Mouse (Mus musculus): ENCODE data around the gene Fgb. TPM values are rescaled to one million over a fixed set of nuclear protein-coding genes. Genes with fewer than 3 reads are reported as not detected.

Fgb gene
- polyA plus RNA-seq, 1 experiment from 2014 or later = 0.78 TPM

DNA sequence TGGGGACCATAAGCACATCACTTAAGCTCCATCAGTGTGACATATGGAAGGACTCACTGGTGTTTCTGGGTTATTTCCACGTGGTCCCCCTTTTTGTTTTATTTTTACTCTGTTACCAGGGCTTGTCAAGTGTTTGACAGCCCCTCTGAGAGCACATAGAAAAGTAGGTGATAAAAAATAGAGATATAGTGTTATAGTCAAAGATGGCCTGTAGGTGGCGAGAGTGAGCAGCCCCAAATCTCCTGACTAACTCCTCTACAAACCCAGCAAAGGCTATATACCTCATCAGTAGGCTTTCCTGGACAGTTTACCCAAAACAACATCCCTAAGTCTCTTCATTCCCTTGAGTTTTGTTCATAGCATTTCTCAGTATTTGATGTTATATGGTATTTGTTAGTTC lies 47.5 kb downstream of the Fgb start:
- no peak for ATAC-seq (ENCODE audit: low read depth)
- H3K27me3 ChIP-seq (ENCODE audit: control insufficient read depth, insufficient read depth, low read depth, low read length) = no peaks in the 10 kb centered on the region
- H3K9ac ChIP-seq (ENCODE audit: low read length) = no peak overlapping the region
- no peaks in the 10 kb centered on the region for H3K9me3 ChIP-seq (ENCODE audit: control insufficient read depth, low read length)
- 0% methylated on average over 2 of the region's 2 CpGs for WGBS
- H3K27ac ChIP-seq (ENCODE audit: low read length) = no peak overlapping the region
- no peaks in the 10 kb centered on the region for H3K4me1 ChIP-seq (replicated peaks; ENCODE audit: control insufficient read depth, insufficient read depth, low read length)
- no peak overlapping the region for H3K4me2 ChIP-seq (ENCODE audit: low read depth, low read length)
- H3K4me3 ChIP-seq (ENCODE audit: low read length) = no peak overlapping the region
- no peaks in the 10 kb centered on the region for H3K36me3 ChIP-seq (ENCODE audit: control insufficient read depth, insufficient read depth, low read length)

DNA sequence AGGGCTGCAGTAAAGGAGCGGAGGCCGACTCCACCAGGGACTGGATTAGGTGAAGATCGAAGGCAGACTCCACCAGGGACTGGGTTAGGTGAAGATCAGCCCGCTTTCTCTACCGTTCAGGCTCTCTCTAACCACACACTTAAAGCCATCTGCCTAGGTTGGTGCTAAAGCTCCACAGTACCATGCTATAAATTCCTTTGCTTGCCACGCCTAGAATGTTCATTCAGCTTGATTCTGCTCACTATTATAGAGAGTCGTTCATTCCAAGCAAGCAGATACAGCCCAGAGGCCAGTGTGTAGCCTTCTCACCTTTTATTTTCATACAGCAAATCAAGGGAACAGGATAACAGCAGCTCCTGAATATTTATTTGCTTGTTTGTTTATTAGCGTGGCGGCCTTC lies 49.7 kb downstream of the Fgb start:
- no peak for ATAC-seq (ENCODE audit: low read depth)
- H3K9ac ChIP-seq (ENCODE audit: low read length) = no peak overlapping the region

DNA sequence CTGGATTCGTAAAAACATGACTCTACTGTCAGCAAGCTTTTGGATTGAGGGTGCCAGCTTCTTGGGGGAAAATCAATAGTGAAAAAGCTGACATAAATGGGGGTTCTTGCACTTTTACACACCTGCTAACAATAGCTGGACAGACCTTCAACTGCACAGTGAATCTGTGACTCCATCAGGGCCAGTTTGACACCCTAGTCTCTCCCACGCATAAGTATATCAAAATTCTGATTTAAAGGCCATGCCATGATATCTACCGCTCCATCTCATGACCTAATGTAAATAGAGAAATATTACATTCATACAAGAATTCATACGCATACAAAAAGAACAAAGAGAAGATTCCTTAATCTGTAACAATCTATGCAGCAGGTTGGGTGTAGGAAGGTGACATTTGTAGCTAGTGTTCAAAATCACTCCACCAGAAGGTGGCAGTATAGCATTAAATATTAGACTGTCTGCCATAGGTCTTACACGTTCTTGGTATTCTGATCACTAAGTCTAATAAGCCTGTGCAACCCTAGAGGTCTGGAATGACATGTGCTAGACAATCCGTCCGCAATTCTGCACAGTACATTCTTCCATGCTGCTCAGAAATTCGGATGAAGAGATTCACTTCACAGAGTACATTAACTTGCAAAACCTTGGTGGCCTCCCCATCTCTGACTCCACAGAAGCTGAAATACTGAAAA lies 50.7 kb downstream of the Fgb start:
- H3K27ac ChIP-seq (ENCODE audit: low read length) = no peak overlapping the region
- H3K27me3 ChIP-seq (ENCODE audit: control insufficient read depth, insufficient read depth, low read depth, low read length) = peaks cover 2% of the 10 kb centered on the region; the same call in 1 of the 2 replicates
- H3K4me2 ChIP-seq (ENCODE audit: low read depth, low read length) = no peak overlapping the region
- peak; percentile 78 for ATAC-seq (ENCODE audit: low read depth)
- no peak overlapping the region for H3K4me3 ChIP-seq (ENCODE audit: low read length)
- no peaks in the 10 kb centered on the region for H3K36me3 ChIP-seq (ENCODE audit: control insufficient read depth, insufficient read depth, low read length)
- no peak overlapping the region for H3K9ac ChIP-seq (ENCODE audit: low read length)
- peaks cover 6% of the 10 kb centered on the region for H3K4me1 ChIP-seq (replicated peaks; ENCODE audit: control insufficient read depth, insufficient read depth, low read length)
- H3K9me3 ChIP-seq (ENCODE audit: control insufficient read depth, low read length) = no peaks in the 10 kb centered on the region
- WGBS = 27% methylated on average over 8 of the region's 8 CpGs

More for the DNA sequence above, 49.7 kb downstream of the Fgb start:
- peaks cover 6% of the 10 kb centered on the region for H3K4me1 ChIP-seq (replicated peaks; ENCODE audit: control insufficient read depth, insufficient read depth, low read length)
- H3K36me3 ChIP-seq (ENCODE audit: control insufficient read depth, insufficient read depth, low read length) = no peaks in the 10 kb centered on the region
- H3K4me3 ChIP-seq (ENCODE audit: low read length) = no peak overlapping the region
- H3K9me3 ChIP-seq (ENCODE audit: control insufficient read depth, low read length) = no peaks in the 10 kb centered on the region
- peaks cover 2% of the 10 kb centered on the region; the same call in 1 of the 2 replicates for H3K27me3 ChIP-seq (ENCODE audit: control insufficient read depth, insufficient read depth, low read depth, low read length)
- no peak overlapping the region for H3K4me2 ChIP-seq (ENCODE audit: low read depth, low read length)
- no peak overlapping the region for H3K27ac ChIP-seq (ENCODE audit: low read length)
- 72% methylated on average over 9 of the region's 9 CpGs for WGBS

DNA sequence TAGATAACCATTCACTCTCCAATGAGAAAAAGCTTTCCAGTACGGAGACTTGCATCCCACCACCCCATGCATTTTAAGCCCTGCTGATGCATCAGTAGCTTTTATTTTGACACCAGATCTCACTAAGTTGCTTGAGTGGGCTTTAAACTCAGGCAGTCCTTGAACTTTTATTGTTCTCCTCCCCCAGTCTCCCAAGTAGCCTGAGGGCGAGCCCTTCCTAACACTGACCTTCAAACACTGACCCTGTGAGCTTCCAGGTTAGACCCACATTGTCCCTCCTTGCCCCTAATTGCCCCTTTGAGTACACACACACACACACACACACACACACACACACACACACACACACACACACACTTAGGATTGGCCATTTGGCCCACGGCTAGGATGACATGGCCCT lies 53.0 kb downstream of the Fgb start:
- H3K9ac ChIP-seq (ENCODE audit: low read length) = no peak overlapping the region
- WGBS = 63% methylated on average over 3 of the region's 3 CpGs
- no peak overlapping the region for H3K4me2 ChIP-seq (ENCODE audit: low read depth, low read length)
- H3K9me3 ChIP-seq (ENCODE audit: control insufficient read depth, low read length) = no peaks in the 10 kb centered on the region
- H3K27ac ChIP-seq (ENCODE audit: low read length) = no peak overlapping the region
- peaks cover 2% of the 10 kb centered on the region; the same call in 1 of the 2 replicates for H3K27me3 ChIP-seq (ENCODE audit: control insufficient read depth, insufficient read depth, low read depth, low read length)
- H3K36me3 ChIP-seq (ENCODE audit: control insufficient read depth, insufficient read depth, low read length) = no peaks in the 10 kb centered on the region
- H3K4me3 ChIP-seq (ENCODE audit: low read length) = no peak overlapping the region
- H3K4me1 ChIP-seq (replicated peaks; ENCODE audit: control insufficient read depth, insufficient read depth, low read length) = peaks cover 6% of the 10 kb centered on the region
- no peak for ATAC-seq (ENCODE audit: low read depth)

DNA sequence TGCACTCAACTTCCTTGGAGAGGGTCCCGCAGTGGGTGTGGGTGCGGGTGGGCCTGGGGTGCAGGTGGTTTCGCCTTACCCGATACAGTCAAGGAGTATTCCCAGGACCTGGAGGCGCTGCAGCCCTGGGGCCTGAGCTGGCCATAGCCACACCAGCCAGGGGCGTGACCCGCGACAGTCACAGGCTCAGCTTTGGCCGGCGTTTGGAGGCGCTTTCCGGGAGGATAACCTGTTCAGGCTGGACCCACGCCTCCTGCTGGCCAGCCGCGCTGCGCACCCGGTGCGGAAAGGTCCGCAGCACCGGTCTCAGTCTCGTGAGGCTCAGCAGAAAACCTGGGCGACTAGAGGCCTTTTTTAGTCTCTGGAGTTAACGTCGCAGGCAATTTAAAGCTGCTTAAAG lies 54.3 kb downstream of the Fgb start:
- Histone ChIP-seq H3K4me2 (ENCODE audit: low read depth, low read length) (peak overlapping the region; percentile 40), H3K4me3 (ENCODE audit: low read length) (peak overlapping the region; percentile 12; the same call in 1 of the 2 replicates), H3K9ac (ENCODE audit: low read length) (no peak overlapping the region), H3K36me3 (ENCODE audit: control insufficient read depth, insufficient read depth, low read length) (no peaks in the 10 kb centered on the region), H3K4me1 (replicated peaks; ENCODE audit: control insufficient read depth, insufficient read depth, low read length) (peaks cover 6% of the 10 kb centered on the region), H3K27ac (ENCODE audit: low read length) (no peak overlapping the region), H3K9me3 (ENCODE audit: control insufficient read depth, low read length) (no peaks in the 10 kb centered on the region), H3K27me3 (ENCODE audit: control insufficient read depth, insufficient read depth, low read depth, low read length) (peaks cover 2% of the 10 kb centered on the region; the same call in 1 of the 2 replicates)
- ATAC-seq (ENCODE audit: low read depth) = peak; percentile 63
- 4% methylated on average over 24 of the region's 24 CpGs for WGBS

GRCm38 (mm10) chr3:82992956-82993355 lies 56.7 kb downstream of the Fgb start:
- Histone ChIP-seq H3K4me2 (ENCODE audit: low read depth, low read length) (no peak overlapping the region), H3K9me3 (ENCODE audit: control insufficient read depth, low read length) (no peaks in the 10 kb centered on the region), H3K9ac (ENCODE audit: low read length) (no peak overlapping the region), H3K36me3 (ENCODE audit: control insufficient read depth, insufficient read depth, low read length) (no peaks in the 10 kb centered on the region), H3K27me3 (ENCODE audit: control insufficient read depth, insufficient read depth, low read depth, low read length) (peaks cover 2% of the 10 kb centered on the region; the same call in 1 of the 2 replicates), H3K27ac (ENCODE audit: low read length) (no peak overlapping the region), H3K4me1 (replicated peaks; ENCODE audit: control insufficient read depth, insufficient read depth, low read length) (peaks cover 6% of the 10 kb centered on the region), H3K4me3 (ENCODE audit: low read length) (no peak overlapping the region)
- WGBS = 79% methylated on average over 6 of the region's 6 CpGs
- ATAC-seq (ENCODE audit: low read depth) = no peak

- ATAC-seq (ENCODE audit: low read depth) = no peak
These were observed 57.7 kb downstream of the Fgb start for GRCm38 (mm10) chr3:82991963-82992362.

More at GRCm38 (mm10) chr3:82991963-82992362, 57.7 kb downstream of the Fgb start:
- Histone ChIP-seq H3K4me1 (replicated peaks; ENCODE audit: control insufficient read depth, insufficient read depth, low read length) (peaks cover 6% of the 10 kb centered on the region), H3K36me3 (ENCODE audit: control insufficient read depth, insufficient read depth, low read length) (no peaks in the 10 kb centered on the region), H3K9me3 (ENCODE audit: control insufficient read depth, low read length) (no peaks in the 10 kb centered on the region), H3K9ac (ENCODE audit: low read length) (no peak overlapping the region), H3K4me3 (ENCODE audit: low read length) (no peak overlapping the region), H3K27ac (ENCODE audit: low read length) (no peak overlapping the region), H3K27me3 (ENCODE audit: control insufficient read depth, insufficient read depth, low read depth, low read length) (peaks cover 2% of the 10 kb centered on the region; the same call in 1 of the 2 replicates), H3K4me2 (ENCODE audit: low read depth, low read length) (no peak overlapping the region)
- WGBS = 59% methylated on average over 12 of the region's 12 CpGs

Other genes with a start within 250 kb of the Fgb start
- 10.1 and 11.1 TPM in 2 replicates for gene Rbm46, start 173.4 kb downstream of the Fgb start, polyA plus RNA-seq (2015; fragmentation: Nextera tagmentation; extraction: Ambion mirVana)
- gene Lrat, start 145.9 kb downstream of the Fgb start, polyA plus RNA-seq (2015; fragmentation: Nextera tagmentation; extraction: Ambion mirVana) = 0.44 and 0.64 TPM in 2 replicates
- gene Fgg, start 42.1 kb downstream of the Fgb start, polyA plus RNA-seq (2015; fragmentation: Nextera tagmentation; extraction: Ambion mirVana) = 1.5 and 16.1 TPM in 2 replicates
- 1.9 and 19.9 TPM in 2 replicates for gene Fga, start 23.8 kb downstream of the Fgb start, polyA plus RNA-seq (2015; fragmentation: Nextera tagmentation; extraction: Ambion mirVana)
- gene Plrg1, start 5.7 kb upstream of the Fgb start, polyA plus RNA-seq (2015; fragmentation: Nextera tagmentation; extraction: Ambion mirVana) = 94.8 and 99.0 TPM in 2 replicates
- 0.09 and 0.21 TPM in 2 replicates for gene Dchs2, start 78.1 kb upstream of the Fgb start, polyA plus RNA-seq (2015; fragmentation: Nextera tagmentation; extraction: Ambion mirVana)

All from lung, embryonic 16.5 days (tissue).